Mouse (Mus musculus): ENCODE results near the gene Ugt1a2.

The Ugt1a2 gene

DNA sequence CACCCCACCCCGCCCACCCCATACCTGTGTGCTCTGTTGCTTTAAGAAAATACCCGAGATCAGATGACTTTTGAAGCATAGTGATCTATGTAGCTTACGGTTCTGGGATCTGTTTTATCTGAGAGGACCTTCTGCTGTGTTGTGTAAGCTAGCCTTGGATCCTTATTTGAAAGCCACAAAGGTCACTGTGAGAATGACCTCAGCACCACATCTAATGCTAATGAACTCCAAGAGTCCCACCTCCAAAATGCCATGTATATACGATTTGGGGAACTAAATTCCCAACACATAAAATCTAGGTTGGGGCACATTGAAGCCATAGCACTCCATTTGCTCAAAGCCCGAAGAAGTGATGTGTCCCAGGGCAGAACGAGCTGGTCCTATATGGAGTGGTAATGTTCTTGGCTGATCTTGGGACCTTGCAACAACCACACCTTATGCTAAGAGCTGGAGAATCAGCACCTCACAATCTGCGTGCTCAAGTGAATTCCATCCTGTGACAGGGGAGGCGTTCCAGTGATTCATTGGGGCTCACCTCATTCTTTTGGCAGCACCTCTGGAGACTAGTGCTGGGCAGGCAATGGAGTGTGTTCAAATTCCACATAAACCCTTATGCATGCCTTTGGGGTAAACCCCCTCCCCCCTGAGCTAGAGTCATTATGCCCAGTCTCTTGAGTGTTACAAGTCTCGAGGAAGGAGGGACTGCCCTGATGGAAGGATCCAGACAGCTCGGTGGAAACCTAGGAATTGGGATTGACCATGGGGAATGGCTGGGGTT lies 56.7 kb downstream of the Ugt1a2 start:
- DNase-seq (ENCODE audit: low spot score in 2 of 2), result no peak

- no peak for DNase-seq (ENCODE audit: low spot score in 2 of 2)
Observed at GRCm38 (mm10) chr1:88257681-88258080, 57.3 kb downstream of the Ugt1a2 start.

DNA sequence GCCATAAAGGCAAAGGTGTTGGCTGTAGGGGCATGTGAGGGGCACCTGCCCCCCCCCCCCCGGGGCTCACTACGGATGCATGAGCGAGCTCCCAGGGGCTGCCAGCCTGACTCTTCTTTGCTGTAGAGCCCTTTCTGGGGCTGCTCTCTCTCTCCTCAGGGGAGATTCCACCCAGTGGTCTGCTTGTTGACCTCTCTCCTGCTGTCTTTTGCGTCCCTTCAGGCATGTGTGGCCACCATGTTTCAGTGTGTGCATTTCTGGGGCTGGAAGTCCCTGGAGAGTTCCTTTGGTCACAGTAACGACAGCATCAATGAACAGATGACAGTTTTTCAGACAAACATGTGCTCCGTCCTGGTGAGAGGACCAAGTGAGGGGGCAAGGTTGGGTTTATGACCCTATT lies 58.0 kb downstream of the Ugt1a2 start:
- no peak for DNase-seq (ENCODE audit: low spot score in 2 of 2)

GRCm38 (mm10) chr1:88258881-88259642 lies 58.7 kb downstream of the Ugt1a2 start:
- DNase-seq (ENCODE audit: low spot score in 2 of 2), result no peak

DNA sequence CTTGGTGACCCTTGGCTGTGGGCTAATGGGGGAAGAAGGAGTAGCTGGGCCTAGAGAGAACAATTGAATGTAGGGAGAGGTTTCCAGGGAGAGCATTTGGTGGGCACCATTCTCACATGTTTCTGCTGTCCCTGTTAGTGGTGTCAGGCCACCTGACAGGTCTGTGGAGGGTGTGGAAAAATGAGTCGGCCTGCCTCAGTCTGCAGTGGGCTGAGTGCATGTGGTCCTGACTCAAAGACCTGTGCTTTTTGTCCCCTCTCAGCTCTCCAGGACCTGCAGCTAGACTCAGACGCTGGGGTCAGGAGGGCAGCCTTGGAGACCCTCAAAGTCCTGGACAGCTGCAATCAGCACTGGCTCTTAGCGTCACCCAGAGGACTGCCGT lies 59.2 kb downstream of the Ugt1a2 start:
- DNase-seq (ENCODE audit: low spot score in 2 of 2), result no peak

DNA sequence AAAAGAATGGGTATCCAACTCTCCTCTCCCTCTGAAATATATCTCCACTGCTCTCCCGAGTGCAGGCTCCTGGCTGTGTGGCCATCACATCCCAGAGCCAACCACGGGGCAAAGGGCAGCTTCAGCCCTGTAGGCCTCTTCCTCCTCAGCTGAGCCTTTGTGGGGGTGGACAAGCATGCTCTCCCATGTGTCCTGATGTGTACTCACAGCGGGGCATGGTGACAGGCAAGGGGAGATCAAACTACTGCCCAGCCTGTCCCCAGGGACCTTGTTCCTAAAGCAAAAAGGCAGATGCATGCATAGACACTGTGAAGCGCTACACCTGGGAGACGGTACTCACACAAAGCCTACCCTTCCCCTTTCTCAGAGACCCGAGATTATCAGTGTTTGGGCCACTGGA lies 59.7 kb downstream of the Ugt1a2 start:
- DNase-seq (ENCODE audit: low spot score in 2 of 2), result no peak

GRCm38 (mm10) chr1:88260604-88261377 lies 60.4 kb downstream of the Ugt1a2 start:
- DNase-seq (ENCODE audit: low spot score in 2 of 2), result no peak

DNA sequence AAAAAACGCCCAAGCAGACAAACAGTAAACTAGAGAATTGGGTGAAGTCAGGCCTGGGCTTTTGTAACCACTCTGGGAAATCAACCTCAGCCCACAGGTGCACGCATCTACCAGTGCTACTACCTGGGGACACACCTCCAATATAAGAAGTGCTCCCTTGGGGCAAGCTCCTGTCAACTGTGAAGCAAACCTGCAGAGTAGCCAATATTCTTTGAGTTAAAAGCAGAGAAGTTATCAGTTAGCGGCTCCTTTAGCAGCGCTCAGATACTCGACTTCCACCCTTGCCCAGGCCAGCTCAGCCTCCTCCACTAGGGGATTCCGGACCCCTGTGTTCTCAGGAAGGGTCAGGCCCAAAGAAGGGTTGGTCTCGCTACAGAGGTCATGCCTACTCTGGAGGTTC lies 61.3 kb downstream of the Ugt1a2 start:
- no peak for DNase-seq (ENCODE audit: low spot score in 2 of 2)

DNA sequence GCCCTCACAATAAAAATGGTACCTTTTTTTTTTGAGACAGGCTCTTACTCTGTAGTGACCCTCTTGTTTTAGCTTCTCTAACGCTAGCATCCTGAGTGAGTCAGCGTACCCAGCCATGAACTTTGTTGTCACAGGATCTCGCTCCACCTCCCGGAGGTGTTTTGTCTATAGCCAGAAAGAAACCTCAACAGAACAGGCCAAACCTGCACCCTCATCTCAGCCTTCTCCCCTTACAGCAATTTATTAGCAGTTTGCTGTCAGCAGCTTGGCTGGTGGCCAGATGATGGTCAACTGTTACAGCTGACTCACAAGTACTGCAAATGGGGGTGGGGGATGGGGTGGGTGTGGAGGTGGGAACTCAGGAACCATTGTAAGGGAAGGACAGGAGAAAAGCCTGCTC lies 61.9 kb downstream of the Ugt1a2 start:
- DNase-seq (ENCODE audit: low spot score in 2 of 2), result no peak

- no peak for DNase-seq (ENCODE audit: low spot score in 2 of 2)
Observed at GRCm38 (mm10) chr1:88262961-88263360, 62.6 kb downstream of the Ugt1a2 start.

DNA sequence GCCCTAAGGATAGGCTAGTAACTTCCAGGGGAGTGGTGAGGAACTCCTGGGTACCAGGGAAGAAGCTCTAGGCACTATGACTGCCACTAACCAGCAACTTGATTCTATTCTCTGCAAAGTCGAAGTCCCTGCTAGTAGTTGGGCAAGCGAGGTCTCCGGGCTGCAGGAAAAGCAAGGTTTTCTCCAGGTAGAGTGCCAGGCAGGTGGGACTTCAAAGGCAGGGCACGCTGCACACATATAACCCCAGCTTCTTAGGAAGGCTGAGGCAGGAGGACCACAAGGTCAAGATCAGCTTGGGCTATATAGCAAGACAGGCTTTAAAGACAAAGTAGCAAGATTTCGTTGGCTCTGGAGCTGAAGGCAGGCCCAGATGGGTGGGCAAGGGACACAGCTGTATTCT lies 63.4 kb downstream of the Ugt1a2 start:
- DNase-seq (ENCODE audit: low spot score in 2 of 2), result no peak

DNA sequence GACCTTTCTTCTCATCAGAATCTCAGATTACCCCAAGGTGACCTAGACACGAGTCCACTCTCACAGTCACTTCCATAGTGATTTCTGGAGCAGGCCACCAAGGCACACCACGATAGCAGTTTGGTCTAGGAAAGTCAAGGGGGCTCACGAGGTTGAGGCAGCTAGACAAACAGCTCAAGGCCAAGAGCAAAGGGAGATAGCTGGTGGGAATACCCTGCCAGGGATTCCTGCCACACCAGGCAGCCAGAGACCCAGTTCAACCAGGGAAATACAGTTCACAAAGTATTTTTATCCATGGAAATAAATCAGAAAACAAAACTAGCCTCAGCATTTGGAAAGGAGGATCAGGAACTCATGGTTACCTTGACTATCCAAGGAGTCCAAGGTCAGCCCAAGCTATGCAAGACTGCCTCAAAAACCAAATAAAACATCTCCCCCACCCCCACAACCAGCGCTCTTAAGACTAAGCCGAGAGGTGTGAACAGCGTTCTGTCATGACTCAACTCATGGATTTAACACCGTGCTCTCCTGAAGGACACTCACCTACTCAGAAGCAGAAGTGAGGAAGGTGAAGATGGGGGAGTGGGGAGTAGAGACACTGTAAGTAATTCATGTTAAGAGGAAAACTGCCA lies 64.0 kb downstream of the Ugt1a2 start:
- DNase-seq (ENCODE audit: low spot score in 2 of 2), result no peak

GRCm38 (mm10) chr1:88264869-88265240 lies 64.5 kb downstream of the Ugt1a2 start:
- DNase-seq (ENCODE audit: low spot score in 2 of 2), result no peak

- no peak for DNase-seq (ENCODE audit: low spot score in 2 of 2)
Observed at GRCm38 (mm10) chr1:88266123-88266522, 65.7 kb downstream of the Ugt1a2 start.

- DNase-seq (ENCODE audit: low spot score in 2 of 2), result no peak
Observed at GRCm38 (mm10) chr1:88267489-88267888, 67.1 kb downstream of the Ugt1a2 start.

DNA sequence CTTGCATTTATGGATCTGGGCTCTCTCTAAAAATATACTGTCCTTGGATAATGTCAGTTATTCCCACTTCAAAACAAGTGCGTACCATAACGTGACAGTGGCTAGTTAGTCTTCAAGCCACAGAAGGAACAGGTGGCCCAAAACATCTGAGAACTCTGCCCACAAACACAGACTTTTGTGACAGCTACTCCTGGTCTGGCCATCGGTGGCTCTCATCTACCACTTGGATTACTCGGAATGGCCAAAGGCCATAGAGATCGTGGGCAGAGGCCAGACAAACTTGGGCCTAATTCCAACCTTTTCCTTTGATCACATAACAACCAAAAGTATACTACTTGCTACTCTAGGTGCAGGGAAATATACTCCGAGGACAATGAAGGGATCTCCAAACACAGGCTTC lies 67.7 kb downstream of the Ugt1a2 start:
- DNase-seq (ENCODE audit: low spot score in 2 of 2), result no peak
